Mouse (Mus musculus): ENCODE measurements at regions not wholly inside any gene's neighbourhood (a gene's known extent, or its start where the extent isn't known, plus 50 kb on each side); places are given as distances from the start of the nearest gene placed in this dataset.

- H3K36me3 ChIP-seq (replicated peaks): no peaks in the 10 kb centered on the region
- ATAC-seq (ENCODE audit: insufficient read depth): no peak
- no peaks in the 10 kb centered on the region for H3K4me1 ChIP-seq (replicated peaks)
- H3K27ac ChIP-seq (replicated peaks): no peak overlapping the region
- H3K27me3 ChIP-seq: no peaks in the 10 kb centered on the region
- WGBS (ENCODE audit: insufficient replicate concordance): no CpG with 5 or more reads among the region's 1 CpGs
- no peak overlapping the region for H3K4me2 ChIP-seq
- no peaks in the 10 kb centered on the region for H3K9me3 ChIP-seq (replicated peaks)
- H3K4me3 ChIP-seq (replicated peaks): no peak overlapping the region
- no peak overlapping the region for H3K9ac ChIP-seq
These were observed 113.6 kb upstream of the 1700056E22Rik start for GRCm38 (mm10) chr1:184147713-184148112.

GRCm38 (mm10) chr1:184142974-184143373, 108.9 kb upstream of the 1700056E22Rik start:
- no peaks in the 10 kb centered on the region for H3K9me3 ChIP-seq (replicated peaks)
- no peak for ATAC-seq (ENCODE audit: insufficient read depth)
- no peak overlapping the region for H3K9ac ChIP-seq
- H3K4me2 ChIP-seq: no peak overlapping the region
- H3K27me3 ChIP-seq: no peaks in the 10 kb centered on the region
- no peak overlapping the region for H3K4me3 ChIP-seq (replicated peaks)
- 35% methylated on average over 2 of the region's 2 CpGs for WGBS (ENCODE audit: insufficient replicate concordance)
- H3K36me3 ChIP-seq (replicated peaks): no peaks in the 10 kb centered on the region
- no peaks in the 10 kb centered on the region for H3K4me1 ChIP-seq (replicated peaks)
- no peak overlapping the region for H3K27ac ChIP-seq (replicated peaks)

GRCm38 (mm10) chr1:184140486-184140885, 106.4 kb upstream of the 1700056E22Rik start:
- H3K9ac ChIP-seq: no peak overlapping the region
- H3K27me3 ChIP-seq: no peaks in the 10 kb centered on the region
- 50% methylated on average over 5 of the region's 5 CpGs for WGBS (ENCODE audit: insufficient replicate concordance)
- no peaks in the 10 kb centered on the region for H3K36me3 ChIP-seq (replicated peaks)
- H3K4me1 ChIP-seq (replicated peaks): no peaks in the 10 kb centered on the region
- H3K27ac ChIP-seq (replicated peaks): no peak overlapping the region
- no peak for ATAC-seq (ENCODE audit: insufficient read depth)
- no peak overlapping the region for H3K4me2 ChIP-seq
- H3K4me3 ChIP-seq (replicated peaks): no peak overlapping the region
- H3K9me3 ChIP-seq (replicated peaks): no peaks in the 10 kb centered on the region

GRCm38 (mm10) chr1:184140082-184140481, 106.0 kb upstream of the 1700056E22Rik start:
- H3K27ac ChIP-seq (replicated peaks): no peak overlapping the region
- no peak for ATAC-seq (ENCODE audit: insufficient read depth)
- H3K4me2 ChIP-seq: no peak overlapping the region
- H3K27me3 ChIP-seq: no peaks in the 10 kb centered on the region
- no peak overlapping the region for H3K9ac ChIP-seq
- no peaks in the 10 kb centered on the region for H3K4me1 ChIP-seq (replicated peaks)
- no peak overlapping the region for H3K4me3 ChIP-seq (replicated peaks)
- H3K9me3 ChIP-seq (replicated peaks): no peaks in the 10 kb centered on the region
- 54% methylated on average over 4 of the region's 4 CpGs for WGBS (ENCODE audit: insufficient replicate concordance)
- H3K36me3 ChIP-seq (replicated peaks): no peaks in the 10 kb centered on the region

GRCm38 (mm10) chr1:184138661-184139060, 104.6 kb upstream of the 1700056E22Rik start:
- 56% methylated on average over 3 of the region's 3 CpGs for WGBS (ENCODE audit: insufficient replicate concordance)
- Histone ChIP-seq H3K9ac (no peak overlapping the region), H3K27ac (replicated peaks) (no peak overlapping the region), H3K9me3 (replicated peaks) (no peaks in the 10 kb centered on the region), H3K4me1 (replicated peaks) (no peaks in the 10 kb centered on the region), H3K4me2 (no peak overlapping the region), H3K27me3 (no peaks in the 10 kb centered on the region), H3K36me3 (replicated peaks) (no peaks in the 10 kb centered on the region), H3K4me3 (replicated peaks) (no peak overlapping the region)
- no peak for ATAC-seq (ENCODE audit: insufficient read depth)

GRCm38 (mm10) chr1:184130897-184131296, 96.8 kb upstream of the 1700056E22Rik start:
- no peaks in the 10 kb centered on the region for H3K27me3 ChIP-seq
- no peak overlapping the region for H3K4me3 ChIP-seq (replicated peaks)
- no peaks in the 10 kb centered on the region for H3K36me3 ChIP-seq (replicated peaks)
- no peak overlapping the region for H3K9ac ChIP-seq
- WGBS (ENCODE audit: insufficient replicate concordance): 50% methylated on average over 4 of the region's 4 CpGs
- no peak for ATAC-seq (ENCODE audit: insufficient read depth)
- H3K4me1 ChIP-seq (replicated peaks): no peaks in the 10 kb centered on the region
- H3K9me3 ChIP-seq (replicated peaks): no peaks in the 10 kb centered on the region
- H3K4me2 ChIP-seq: no peak overlapping the region
- H3K27ac ChIP-seq (replicated peaks): no peak overlapping the region

GRCm38 (mm10) chr1:184127321-184127720, 93.2 kb upstream of the 1700056E22Rik start:
- ATAC-seq (ENCODE audit: insufficient read depth): no peak
- no peak overlapping the region for H3K4me3 ChIP-seq (replicated peaks)
- H3K4me2 ChIP-seq: no peak overlapping the region
- no peak overlapping the region for H3K9ac ChIP-seq
- WGBS (ENCODE audit: insufficient replicate concordance): 60% methylated on average over 4 of the region's 4 CpGs
- H3K4me1 ChIP-seq (replicated peaks): no peaks in the 10 kb centered on the region
- no peaks in the 10 kb centered on the region for H3K9me3 ChIP-seq (replicated peaks)
- no peaks in the 10 kb centered on the region for H3K36me3 ChIP-seq (replicated peaks)
- H3K27me3 ChIP-seq: no peaks in the 10 kb centered on the region
- H3K27ac ChIP-seq (replicated peaks): no peak overlapping the region

- no peak overlapping the region for H3K27ac ChIP-seq (replicated peaks)
- no peak overlapping the region for H3K9ac ChIP-seq
- H3K4me3 ChIP-seq (replicated peaks): no peak overlapping the region
- H3K36me3 ChIP-seq (replicated peaks): no peaks in the 10 kb centered on the region
- WGBS (ENCODE audit: insufficient replicate concordance): 66% methylated on average over 3 of the region's 3 CpGs
- no peaks in the 10 kb centered on the region for H3K9me3 ChIP-seq (replicated peaks)
- H3K4me2 ChIP-seq: no peak overlapping the region
- no peaks in the 10 kb centered on the region for H3K27me3 ChIP-seq
- no peak for ATAC-seq (ENCODE audit: insufficient read depth)
- no peaks in the 10 kb centered on the region for H3K4me1 ChIP-seq (replicated peaks)
These were observed 92.8 kb upstream of the 1700056E22Rik start for GRCm38 (mm10) chr1:184126909-184127308.
